Mouse (Mus musculus) gastrocnemius, adult 2 months (tissue): ENCODE results near the gene Efcab10. TPM values are rescaled to one million over a fixed set of nuclear protein-coding genes. Genes with fewer than 3 reads are reported as not detected.
A peak's percentile ranks its signal among the peaks of the same experiment; 100 is the strongest.

Experiments used
- DNase-seq: peaks from one replicate; pipeline ENCODE4 v3.0.0; 2022
- H3K27ac ChIP-seq: fragments of 200-600 bp; 2 replicates; pipeline ENCODE4 v1.8.1; 2022; ENCODE audit warnings: mild to moderate bottlenecking
- H3K4me3 ChIP-seq: fragments of 200-600 bp; 2 replicates; pipeline ENCODE4 v1.8.1; 2022; ENCODE audit warnings: mild to moderate bottlenecking, moderate library complexity
- CTCF ChIP-seq: fragments of 200-600 bp; IDR thresholded peaks from 2 replicates; pipeline ENCODE4 v1.8.1; 2022; ENCODE audit warnings: antibody characterized with exemption, mild to moderate bottlenecking, moderate library complexity
- intact Hi-C: fragments of 180-260 bp; cut with DNase I; formaldehyde crosslinking; loops from one replicate; pipeline ENCODE4 v1.15.1; 2025
- total RNA-seq, 2 experiments: library from RNA; stranded (reverse); gene quantifications; 2 replicates each; pipeline ENCODE4 v1.2.3; 2021

Efcab10 gene
- total RNA-seq, 2 experiments from 2014 or later, result not detected

GRCm38 (mm10) chr12:33379624-33380445 lies 14.8 kb upstream of the Efcab10 start:
- intact Hi-C loops, result loop anchor here (2.0 to 10.0 kb wide), 3 partner anchors 43 to 1815 kb away; no protein-coding TSS in a partner anchor
- peak; percentile 85 for DNase-seq
- TF ChIP-seq CTCF, result peak; percentile 78
- peak overlapping the region; percentile 79 for H3K27ac ChIP-seq
- peak overlapping the region; percentile 47 for H3K4me3 ChIP-seq

- DNase-seq, result peak; percentile 75
- no peak overlapping the region for H3K4me3 ChIP-seq
- intact Hi-C loops, result loop anchor here (1.0 to 10.0 kb wide), 2 partner anchors 40 to 1806 kb away; partner anchors contain the start of gene Twistnb
- H3K27ac ChIP-seq, result no peak overlapping the region
- peak; percentile 94 for TF ChIP-seq CTCF
These were observed 5.8 kb upstream of the Efcab10 start for GRCm38 (mm10) chr12:33388842-33389241.

GRCm38 (mm10) chr12:33390844-33391560 lies 3.7 kb upstream of the Efcab10 start:
- DNase-seq, result no peak
- Histone ChIP-seq H3K27ac (no peak overlapping the region), H3K4me3 (no peak overlapping the region)
- intact Hi-C loops, result no loop called here
- no peak for TF ChIP-seq CTCF

- no peak for TF ChIP-seq CTCF
- no peak overlapping the region for H3K4me3 ChIP-seq
- no peak overlapping the region for H3K27ac ChIP-seq
- DNase-seq, result no peak
- intact Hi-C loops, result no loop called here
These were observed 8.6 kb downstream of the Efcab10 start for GRCm38 (mm10) chr12:33403265-33403693.

- no peak for DNase-seq
- H3K4me3 ChIP-seq, result no peak overlapping the region
- no peak overlapping the region for H3K27ac ChIP-seq
- intact Hi-C loops, result no loop called here
- no peak for TF ChIP-seq CTCF
These were observed 10.3 kb downstream of the Efcab10 start for GRCm38 (mm10) chr12:33404996-33405395.

DNA sequence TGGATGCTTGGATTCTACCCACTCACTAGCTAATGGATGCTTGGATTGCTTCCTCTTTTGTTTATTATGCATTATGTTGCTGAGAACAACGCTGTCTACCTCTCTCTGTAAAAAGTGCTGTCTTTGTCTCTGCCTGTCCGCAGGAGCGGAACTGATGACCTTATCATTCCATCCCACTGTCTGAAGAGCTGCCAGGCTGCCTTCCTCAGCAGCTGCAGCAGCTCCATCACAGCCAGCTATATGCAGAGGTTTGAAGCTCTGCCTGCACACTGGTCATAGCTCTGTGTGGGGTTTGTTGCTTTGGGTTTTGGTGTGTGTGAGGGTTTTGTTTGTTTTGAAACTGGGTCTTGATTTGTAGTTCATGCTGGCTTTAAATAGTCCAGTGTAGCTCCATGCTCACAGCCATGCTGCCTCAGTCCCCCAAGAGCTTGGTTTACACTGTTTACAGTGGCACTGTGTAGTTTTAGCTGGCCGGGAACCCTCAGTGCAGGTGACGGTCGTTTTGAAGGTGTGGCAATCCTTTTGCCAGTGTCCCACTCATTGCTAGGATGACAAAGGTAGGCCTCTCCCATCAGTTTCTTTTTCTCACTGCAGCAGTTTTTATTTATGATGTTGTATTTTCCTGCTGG lies 10.9 kb downstream of the Efcab10 start:
- DNase-seq, result no peak
- H3K27ac ChIP-seq, result no peak overlapping the region
- no peak for TF ChIP-seq CTCF
- intact Hi-C loops, result no loop called here
- H3K4me3 ChIP-seq, result no peak overlapping the region

DNA sequence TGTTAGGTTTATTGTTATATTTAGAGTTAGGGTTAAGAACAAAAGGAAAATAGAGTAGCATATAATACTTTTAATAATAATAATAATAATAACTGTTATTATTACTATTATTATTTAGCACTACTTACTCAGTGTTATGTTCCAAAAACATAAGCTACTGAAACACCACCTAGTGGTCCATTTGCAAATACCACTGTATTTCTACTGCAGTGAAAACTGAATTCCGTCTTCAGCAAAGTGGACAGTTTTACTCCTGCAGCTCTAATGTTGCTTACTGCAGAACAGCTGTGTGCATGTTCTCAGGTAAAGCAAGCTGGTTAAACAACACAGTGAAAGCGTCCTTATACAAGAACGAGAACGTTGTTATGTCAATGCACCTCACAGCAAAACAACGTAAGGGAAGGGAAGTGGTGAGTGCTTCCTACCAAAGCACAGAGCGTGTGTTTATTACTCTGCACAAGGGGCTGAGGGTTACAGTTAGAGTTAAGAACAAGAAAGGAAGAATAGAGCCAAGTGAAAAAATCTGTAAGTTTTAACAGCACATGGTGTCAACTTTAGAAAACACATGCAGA lies 17.0 kb downstream of the Efcab10 start:
- intact Hi-C loops, result no loop called here
- Histone ChIP-seq H3K27ac (no peak overlapping the region), H3K4me3 (no peak overlapping the region)
- peak; percentile 48 for TF ChIP-seq CTCF
- DNase-seq, result no peak

GRCm38 (mm10) chr12:33424329-33424728 lies 29.7 kb downstream of the Efcab10 start:
- DNase-seq, result peak; percentile 37
- Histone ChIP-seq H3K27ac (no peak overlapping the region), H3K4me3 (no peak overlapping the region)
- peak; percentile 58 for TF ChIP-seq CTCF
- intact Hi-C loops, result no loop called here

GRCm38 (mm10) chr12:33427293-33427692 lies 32.6 kb downstream of the Efcab10 start:
- Histone ChIP-seq H3K4me3 (no peak overlapping the region), H3K27ac (no peak overlapping the region)
- intact Hi-C loops, result no loop called here
- no peak for DNase-seq
- no peak for TF ChIP-seq CTCF

DNA sequence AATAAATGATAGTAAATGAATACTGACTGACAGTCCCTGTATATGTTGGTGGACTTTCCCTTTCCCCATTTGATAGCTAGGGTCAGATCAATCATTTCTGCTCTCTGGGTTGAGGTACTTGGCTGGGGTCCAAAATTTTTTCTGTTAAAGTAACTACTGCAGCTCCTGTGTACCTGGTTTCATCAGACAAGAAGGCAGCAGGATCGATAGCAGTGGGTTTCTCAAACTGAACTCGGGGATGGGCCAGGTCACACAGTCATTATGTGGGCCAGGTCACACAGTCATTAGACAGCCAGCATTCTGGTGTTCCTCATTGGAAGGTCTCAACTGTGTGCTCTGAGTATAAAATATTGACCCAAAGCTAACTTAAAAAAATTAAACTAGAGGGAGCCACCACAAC lies 33.1 kb downstream of the Efcab10 start:
- intact Hi-C loops, result no loop called here
- H3K27ac ChIP-seq, result no peak overlapping the region
- H3K4me3 ChIP-seq, result no peak overlapping the region
- no peak for TF ChIP-seq CTCF
- DNase-seq, result no peak

DNA sequence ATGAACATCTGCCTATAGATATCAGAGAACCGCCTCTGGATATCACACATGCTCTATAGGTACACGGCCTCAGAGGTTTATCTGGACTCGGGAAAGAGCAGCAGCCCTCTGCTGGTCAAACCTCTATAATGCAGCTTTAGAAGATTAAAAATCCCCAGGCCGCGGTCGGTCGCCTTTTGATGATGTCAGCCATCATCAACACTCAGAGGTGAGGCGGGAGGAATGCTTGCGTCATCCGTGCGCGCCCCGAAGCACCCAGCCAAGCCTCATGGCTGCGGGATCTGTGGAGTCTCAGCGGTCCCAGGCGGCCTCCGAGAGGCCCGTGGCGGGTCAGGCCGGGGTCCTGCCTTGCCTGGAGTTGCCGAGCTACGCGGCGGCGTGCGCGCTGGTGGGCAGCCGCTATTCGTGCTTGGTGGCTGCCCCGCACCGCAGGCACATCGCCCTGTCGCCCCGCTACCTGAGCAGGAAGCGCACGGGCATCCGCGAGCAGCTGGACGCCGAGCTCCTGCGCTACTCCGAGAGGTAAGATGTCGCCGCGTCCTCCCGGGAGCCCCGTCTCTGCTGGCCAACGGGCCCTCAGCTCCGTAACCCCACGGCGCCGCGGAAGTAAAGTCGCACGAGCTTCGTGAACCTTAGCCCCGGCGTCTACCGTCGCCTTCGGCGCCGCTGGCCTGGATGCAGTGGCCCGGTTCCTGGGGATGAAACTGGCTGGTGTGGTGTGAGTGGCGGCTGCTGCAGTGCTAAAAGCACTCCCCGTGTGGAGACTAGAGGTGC lies 34.9 kb downstream of the Efcab10 start, which contains the start of gene Twistnb:
Gene Twistnb (plus strand): TSS at position 249 of the 774 bp plus-strand sequence.
- peak within 1 kb of the TSS; percentile 81 for H3K4me3 ChIP-seq
- H3K27ac ChIP-seq, result peak within 1 kb of the TSS; percentile 90
- DNase-seq, result peak; percentile 97
- peak; percentile 90 for TF ChIP-seq CTCF
- intact Hi-C loops, result loop anchor here (1.0 kb wide), 1 partner anchor 40 kb away; no protein-coding TSS in a partner anchor

GRCm38 (mm10) chr12:33433812-33434211 lies 39.2 kb downstream of the Efcab10 start:
- intact Hi-C loops, result no loop called here
- no peak overlapping the region for H3K27ac ChIP-seq
- no peak overlapping the region for H3K4me3 ChIP-seq
- DNase-seq, result no peak
- no peak for TF ChIP-seq CTCF
